Mouse (Mus musculus) myocyte (in vitro differentiated cells): ENCODE measurements at regions not wholly inside any gene's neighbourhood (a gene's known extent, or its start where the extent isn't known, plus 50 kb on each side); places are given as distances from the start of the nearest gene placed in this dataset.

ENCODE experiments used
- E2F4 ChIP-seq: IDR thresholded peaks from one replicate; pipeline ENCODE4 v1.6.1; 2011; ENCODE audit warnings: mild to moderate bottlenecking, control low read depth, moderate library complexity; ENCODE audit not compliant: insufficient read depth
- MAX ChIP-seq: IDR thresholded peaks from one replicate; pipeline ENCODE4 v1.6.1; 2011; ENCODE audit warnings: low read depth, mild to moderate bottlenecking, control low read depth
- MYOD1 ChIP-seq, 3 experiments: IDR thresholded peaks; one replicate each; pipeline ENCODE4 v1.6.1; 2011; ENCODE audit warnings: control low read depth in 2 of 3, low read depth in 2 of 3, mild to moderate bottlenecking in 2 of 3, moderate library complexity in 1 of 3; ENCODE audit not compliant: insufficient read length in 2 of 3, control insufficient read depth in 1 of 3
- POLR2A ChIP-seq: IDR thresholded peaks from one replicate; pipeline ENCODE4 v1.6.1; 2011; ENCODE audit warnings: low read depth, mild to moderate bottlenecking, control low read depth, moderate library complexity; ENCODE audit not compliant: insufficient read length
- POLR2AphosphoS2 ChIP-seq: IDR thresholded peaks from one replicate; pipeline ENCODE4 v1.6.1; 2011; ENCODE audit warnings: low read depth, control low read depth; ENCODE audit not compliant: insufficient read length
- REST ChIP-seq: IDR thresholded peaks from one replicate; pipeline ENCODE4 v1.6.1; 2011; ENCODE audit warnings: mild to moderate bottlenecking, control low read depth, moderate library complexity; ENCODE audit not compliant: insufficient read depth, insufficient read length
- USF1 ChIP-seq: IDR thresholded peaks from one replicate; pipeline ENCODE4 v1.6.1; 2011; ENCODE audit warnings: low read depth, mild to moderate bottlenecking, control low read depth, moderate library complexity

GRCm38 (mm10) chr2:19732922-19733859 is 75.6 kb downstream of the Otud1 start:
- TF ChIP-seq POLR2A = no peak
- no peak for TF ChIP-seq MYOD1 (IDR thresholded peaks at IDR 0.05; ENCODE audit: control insufficient read depth in 1 of 3, insufficient read length in 2 of 3, low read depth in 2 of 3)
- no peak for TF ChIP-seq MAX
- TF ChIP-seq E2F4 = no peak
- no peak for TF ChIP-seq USF1
- TF ChIP-seq REST = no peak
- TF ChIP-seq POLR2AphosphoS2 = no peak
